Mouse (Mus musculus): ENCODE data around the gene Rab39. TPM values are rescaled to one million over a fixed set of nuclear protein-coding genes. Genes with fewer than 3 reads are reported as not detected.

Rab39 gene
- polyA plus RNA-seq, 1 experiment from 2014 or later = 0.20 TPM

- no peak overlapping the region for H3K9ac ChIP-seq (ENCODE audit: low read depth, low read length)
- ATAC-seq (replicated peaks; ENCODE audit: low FRiP score, low read depth) (no peak), DNase-seq (ENCODE audit: low spot score) (no peak)
- H3K27ac ChIP-seq = no peak overlapping the region
- TF ChIP-seq CTCF (IDR thresholded peaks at IDR 0.05; ENCODE audit: low read depth) = no peak
- H3K27me3 ChIP-seq (ENCODE audit: insufficient read depth, low read length) = no peaks in the 10 kb centered on the region
- H3K36me3 ChIP-seq (ENCODE audit: insufficient read depth, low read length) = 0 out of 2 replicates have a peak, but pooled peaks cover 4% of the 10 kb centered on the region
- no peak overlapping the region for H3K4me2 ChIP-seq (ENCODE audit: low read length)
- no peak overlapping the region for H3K4me3 ChIP-seq (replicated peaks; ENCODE audit: low read depth, low read length)
- no peaks in the 10 kb centered on the region for H3K9me3 ChIP-seq (replicated peaks; ENCODE audit: low read length)
- H3K4me1 ChIP-seq (replicated peaks; ENCODE audit: insufficient read depth, low read length) = no peaks in the 10 kb centered on the region
- WGBS = 74% methylated on average over 2 of the region's 2 CpGs
Measured at GRCm38 (mm10) chr9:53664819-53665218, 41.2 kb downstream of the Rab39 start.

DNA sequence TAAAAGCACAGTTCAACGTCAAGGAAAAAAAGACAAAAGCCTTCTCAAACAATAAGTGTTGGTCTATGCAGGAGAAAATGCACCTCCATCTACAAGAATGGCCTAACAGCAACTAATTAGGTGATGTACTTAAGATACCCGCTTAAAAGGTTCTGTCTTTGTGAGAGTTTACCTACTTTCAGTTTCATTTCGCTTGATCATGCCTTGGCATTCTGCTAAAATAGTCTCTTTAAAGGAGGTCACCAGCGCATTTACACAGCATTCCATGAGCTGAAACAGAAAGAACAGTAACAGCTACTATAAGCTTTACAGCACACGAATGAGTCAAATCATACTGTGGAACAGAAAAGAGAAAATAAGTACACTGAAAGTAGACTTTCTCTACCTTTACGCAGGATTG lies 71.2 kb downstream of the Rab39 start:
- no peak for TF ChIP-seq CTCF (IDR thresholded peaks at IDR 0.05; ENCODE audit: low read depth)
- no peak overlapping the region for H3K4me2 ChIP-seq (ENCODE audit: low read length)
- H3K27ac ChIP-seq = no peak overlapping the region
- no peaks in the 10 kb centered on the region for H3K27me3 ChIP-seq (ENCODE audit: insufficient read depth, low read length)
- DNase-seq (ENCODE audit: low spot score) = no peak
- 94% methylated on average over 6 of the region's 6 CpGs for WGBS
- H3K9me3 ChIP-seq (replicated peaks; ENCODE audit: low read length) = no peaks in the 10 kb centered on the region
- no peak for ATAC-seq (replicated peaks; ENCODE audit: low FRiP score, low read depth)
- H3K9ac ChIP-seq (ENCODE audit: low read depth, low read length) = no peak overlapping the region
- no peak overlapping the region for H3K4me3 ChIP-seq (replicated peaks; ENCODE audit: low read depth, low read length)
- H3K4me1 ChIP-seq (replicated peaks; ENCODE audit: insufficient read depth, low read length) = no peaks in the 10 kb centered on the region
- H3K36me3 ChIP-seq (ENCODE audit: insufficient read depth, low read length) = peaks cover 38% of the 10 kb centered on the region

Other genes starting within 250 kb of the Rab39 start
- 6.5 and 7.8 TPM in 2 replicates for gene Atm, start 169.5 kb downstream of the Rab39 start, polyA plus RNA-seq (2015; fragmentation: Nextera tagmentation; extraction: Ambion mirVana)
- 11.4 and 12.2 TPM in 2 replicates for gene Npat, start 169.2 kb downstream of the Rab39 start, polyA plus RNA-seq (2015; fragmentation: Nextera tagmentation; extraction: Ambion mirVana)
- 178 and 185 TPM in 2 replicates for gene Acat1, start 95.8 kb downstream of the Rab39 start, polyA plus RNA-seq (2015; fragmentation: Nextera tagmentation; extraction: Ambion mirVana)
- gene Cul5, start 36.2 kb downstream of the Rab39 start, polyA plus RNA-seq (2015; fragmentation: Nextera tagmentation; extraction: Ambion mirVana) = 32.2 and 32.8 TPM in 2 replicates
- 27.6 and 29.0 TPM in 2 replicates for gene Slc35f2, start 65.3 kb upstream of the Rab39 start, polyA plus RNA-seq (2015; fragmentation: Nextera tagmentation; extraction: Ambion mirVana)
- gene Sln, start 143.9 kb upstream of the Rab39 start, polyA plus RNA-seq (2015; fragmentation: Nextera tagmentation; extraction: Ambion mirVana) = not detected in 2 replicates

Data from kidney, postnatal 0 days (tissue).